Mouse (Mus musculus) E14TG2a.4 (cell line): ENCODE results near the gene Fcrl1.

ENCODE experiments used
- H3K27me3 ChIP-seq: 2 replicates; pipeline ENCODE4 v1.6.1; 2014; ENCODE audit warnings: low read length, control low read depth; ENCODE audit not compliant: insufficient read depth
- H3K36me3 ChIP-seq: 2 replicates; pipeline ENCODE4 v1.6.1; 2014; ENCODE audit warnings: low read length, control low read depth; ENCODE audit not compliant: insufficient read depth
- H3K4me1 ChIP-seq: replicated peaks from 2 replicates; pipeline ENCODE4 v1.6.1; 2014; ENCODE audit warnings: low read depth, low read length, control low read depth
- H3K4me3 ChIP-seq: replicated peaks from 2 replicates; pipeline ENCODE4 v1.5.1; 2014; ENCODE audit warnings: mild to moderate bottlenecking, low read length
- H3K9me3 ChIP-seq: 2 replicates; pipeline ENCODE4 v1.6.1; 2014; ENCODE audit warnings: low read length, control low read depth
- CTCF ChIP-seq: conservative IDR thresholded peaks from 2 replicates; pipeline ENCODE4 v1.5.1; 2014; ENCODE audit warnings: low read length
- NANOG ChIP-seq: IDR thresholded peaks from 2 replicates; pipeline ENCODE4 v1.6.1; 2014; ENCODE audit warnings: borderline replicate concordance, low read length, mixed read lengths
- POU5F1 ChIP-seq: IDR thresholded peaks from 2 replicates; pipeline ENCODE4 v1.6.1; 2014; ENCODE audit warnings: low read length, borderline replicate concordance

The Fcrl1 gene

DNA sequence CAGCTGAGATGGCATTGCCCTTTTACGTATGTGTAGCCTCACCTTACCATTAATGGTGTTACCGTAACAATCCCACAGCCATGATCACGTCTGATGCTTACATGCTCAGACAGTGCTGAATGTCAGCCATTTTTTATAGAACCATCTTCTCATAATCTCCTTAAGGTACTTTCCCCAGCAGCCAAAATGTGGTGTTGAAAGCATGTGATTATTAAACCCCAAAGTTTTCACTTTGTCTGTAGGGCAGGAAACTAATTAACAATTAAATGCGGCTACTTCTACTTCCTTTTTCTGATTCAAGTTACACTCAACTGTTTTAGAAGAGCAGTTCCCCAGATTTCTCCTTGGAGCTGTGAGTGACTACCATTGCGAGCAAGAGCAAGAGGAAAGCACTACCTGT lies 59.3 kb downstream of the Fcrl1 start, which contains the start of gene Fcrl5:
Gene Fcrl5 (plus strand): TSS at position 295 of the 400 bp plus-strand sequence.
- no peak for TF ChIP-seq POU5F1
- no peaks in the 10 kb centered on the region for H3K27me3 ChIP-seq
- H3K9me3 ChIP-seq = peaks cover 4% of the 10 kb centered on the region
- H3K36me3 ChIP-seq = no peaks in the 10 kb centered on the region
- H3K4me3 ChIP-seq = no peak within 1 kb of the TSS
- H3K4me1 ChIP-seq = peaks cover 7% of the 10 kb centered on the region

- H3K4me1 ChIP-seq = 0 out of 2 replicates have a peak, but pooled peaks cover 7% of the 10 kb centered on the region
- no peaks in the 10 kb centered on the region for H3K27me3 ChIP-seq
- H3K36me3 ChIP-seq = no peaks in the 10 kb centered on the region
- peaks cover 4% of the 10 kb centered on the region for H3K9me3 ChIP-seq
- no peak overlapping the region for H3K4me3 ChIP-seq
- TF ChIP-seq POU5F1 (no peak), CTCF (no peak), NANOG (no peak)
Observed at GRCm38 (mm10) chr3:87440586-87440985, 64.4 kb downstream of the Fcrl1 start.

GRCm38 (mm10) chr3:87443968-87444367 lies 67.8 kb downstream of the Fcrl1 start:
- Histone ChIP-seq H3K4me3 (no peak overlapping the region), H3K9me3 (peaks cover 4% of the 10 kb centered on the region), H3K27me3 (no peaks in the 10 kb centered on the region), H3K36me3 (no peaks in the 10 kb centered on the region), H3K4me1 (peaks cover 20% of the 10 kb centered on the region)
- TF ChIP-seq CTCF = no peak
- TF ChIP-seq NANOG = no peak
- TF ChIP-seq POU5F1 = no peak
